Mouse (Mus musculus) lung, embryonic 16.5 days (tissue): ENCODE measurements around the gene Inpp5e. TPM values are rescaled to one million over a fixed set of nuclear protein-coding genes. Genes with fewer than 3 reads are reported as not detected.

ENCODE experiments used
- ATAC-seq: fragments of 200-750 bp; cut with Nextera tagmentation; 2 replicates; pipeline ENCODE4 v1.8.0; 2017; ENCODE audit warnings: low read depth, mild to moderate bottlenecking, moderate library complexity
- H3K27ac ChIP-seq: fragments of 300-500 bp; sonication (generic); 2 replicates; pipeline ENCODE4 v1.5.1; 2014; ENCODE audit warnings: mild to moderate bottlenecking, control low read depth, low read length
- H3K27me3 ChIP-seq: fragments of 300-500 bp; sonication (generic); 2 replicates; pipeline ENCODE4 v1.6.1; 2014; ENCODE audit warnings: low read depth, low read length, mixed read lengths; ENCODE audit not compliant: control insufficient read depth, insufficient read depth
- H3K36me3 ChIP-seq: fragments of 300-500 bp; sonication (generic); 2 replicates; pipeline ENCODE4 v1.6.1; 2014; ENCODE audit warnings: low read length; ENCODE audit not compliant: control insufficient read depth, insufficient read depth
- H3K4me1 ChIP-seq: fragments of 300-500 bp; sonication (generic); replicated peaks from 2 replicates; pipeline ENCODE4 v1.6.1; 2014; ENCODE audit warnings: low read length, mixed read lengths; ENCODE audit not compliant: control insufficient read depth, insufficient read depth
- H3K4me2 ChIP-seq: fragments of 300-500 bp; sonication (generic); 2 replicates; pipeline ENCODE4 v1.6.1; 2014; ENCODE audit warnings: low read depth, low read length, control low read depth
- H3K4me3 ChIP-seq: fragments of 300-500 bp; sonication (generic); 2 replicates; pipeline ENCODE4 v1.5.1; 2014; ENCODE audit warnings: mild to moderate bottlenecking, low read length, control low read depth
- H3K9ac ChIP-seq: fragments of 300-500 bp; sonication (generic); 2 replicates; pipeline ENCODE4 v1.6.1; 2014; ENCODE audit warnings: low read length, control low read depth
- H3K9me3 ChIP-seq: fragments of 300-500 bp; sonication (generic); 2 replicates; pipeline ENCODE4 v1.6.1; 2016; ENCODE audit warnings: low read length; ENCODE audit not compliant: control insufficient read depth
- WGBS: fragments of 180-500 bp; shearing (Covaris S2); extraction: QIAGEN DNeasy Blood & Tissue Kit; methylation state at CpG from one replicate; pipeline ENCODE4 v1.1.7; 2014; 5-methylcytosine and 5-hydroxymethylcytosine counted together
- polyA plus RNA-seq: library from polyadenylated mRNA; unstranded; fragments of >200 nt; fragmentation: Nextera tagmentation; extraction: Ambion mirVana; gene quantifications from 2 replicates; pipeline ENCODE4 v1.2.1, GENCODE M21; 2015

Inpp5e gene
- polyA plus RNA-seq, 1 experiment from 2014 or later, result 18.7 TPM

GRCm38 (mm10) chr2:26443876-26444275 is 34.9 kb upstream of the Inpp5e start:
- Histone ChIP-seq H3K9ac (peak overlapping the region; percentile 93), H3K4me2 (peak overlapping the region; percentile 59), H3K27me3 (no peaks in the 10 kb centered on the region), H3K27ac (no peak overlapping the region), H3K4me1 (peaks cover 17% of the 10 kb centered on the region), H3K4me3 (peak overlapping the region; percentile 89), H3K9me3 (no peaks in the 10 kb centered on the region), H3K36me3 (peaks cover 22% of the 10 kb centered on the region)
- ATAC-seq, result no peak
- 6% methylated on average over 3 of the region's 3 CpGs for WGBS

GRCm38 (mm10) chr2:26442843-26443242 is 33.8 kb upstream of the Inpp5e start:
- H3K4me2 ChIP-seq, result no peak overlapping the region
- no peaks in the 10 kb centered on the region for H3K27me3 ChIP-seq
- H3K9ac ChIP-seq, result no peak overlapping the region
- peaks cover 17% of the 10 kb centered on the region for H3K4me1 ChIP-seq
- no peak overlapping the region for H3K4me3 ChIP-seq
- 86% methylated on average over 1 of the region's 1 CpGs for WGBS
- peaks cover 22% of the 10 kb centered on the region for H3K36me3 ChIP-seq
- no peaks in the 10 kb centered on the region for H3K9me3 ChIP-seq
- H3K27ac ChIP-seq, result no peak overlapping the region
- ATAC-seq, result no peak

- H3K9me3 ChIP-seq, result no peaks in the 10 kb centered on the region
These were observed 32.7 kb upstream of the Inpp5e start for GRCm38 (mm10) chr2:26441688-26442087.

GRCm38 (mm10) chr2:26441261-26441660 is 32.3 kb upstream of the Inpp5e start:
- H3K4me3 ChIP-seq, result no peak overlapping the region
- peaks cover 22% of the 10 kb centered on the region for H3K36me3 ChIP-seq
- WGBS, result 97% methylated on average over 4 of the region's 4 CpGs
- H3K27me3 ChIP-seq, result no peaks in the 10 kb centered on the region
- no peak overlapping the region for H3K4me2 ChIP-seq
- H3K27ac ChIP-seq, result no peak overlapping the region
- ATAC-seq, result no peak
- no peak overlapping the region for H3K9ac ChIP-seq
- H3K4me1 ChIP-seq, result peaks cover 8% of the 10 kb centered on the region
- no peaks in the 10 kb centered on the region for H3K9me3 ChIP-seq

More at GRCm38 (mm10) chr2:26441688-26442087, 32.7 kb upstream of the Inpp5e start:
- peaks cover 22% of the 10 kb centered on the region for H3K36me3 ChIP-seq
- H3K27ac ChIP-seq, result no peak overlapping the region
- 60% methylated on average over 5 of the region's 5 CpGs for WGBS
- H3K4me3 ChIP-seq, result no peak overlapping the region
- peaks cover 13% of the 10 kb centered on the region for H3K4me1 ChIP-seq
- H3K9ac ChIP-seq, result no peak overlapping the region
- no peak for ATAC-seq
- no peaks in the 10 kb centered on the region for H3K27me3 ChIP-seq
- H3K4me2 ChIP-seq, result no peak overlapping the region

- H3K9me3 ChIP-seq, result no peaks in the 10 kb centered on the region
- no peak overlapping the region for H3K4me3 ChIP-seq
- ATAC-seq, result no peak
- H3K4me2 ChIP-seq, result no peak overlapping the region
- 90% methylated on average over 6 of the region's 6 CpGs for WGBS
- H3K4me1 ChIP-seq, result peaks cover 8% of the 10 kb centered on the region
- H3K27ac ChIP-seq, result no peak overlapping the region
- H3K27me3 ChIP-seq, result no peaks in the 10 kb centered on the region
- H3K36me3 ChIP-seq, result peaks cover 35% of the 10 kb centered on the region
- H3K9ac ChIP-seq, result no peak overlapping the region
These were observed 30.7 kb upstream of the Inpp5e start for GRCm38 (mm10) chr2:26439671-26440070.

- no peaks in the 10 kb centered on the region for H3K9me3 ChIP-seq
- WGBS, result 84% methylated on average over 7 of the region's 7 CpGs
- ATAC-seq, result no peak
These were observed 29.4 kb upstream of the Inpp5e start for GRCm38 (mm10) chr2:26438373-26438772.

GRCm38 (mm10) chr2:26437221-26437620 is 28.2 kb upstream of the Inpp5e start:
- no peaks in the 10 kb centered on the region; the same call in 1 of the 2 replicates for H3K4me1 ChIP-seq
- no peak overlapping the region for H3K4me2 ChIP-seq
- H3K4me3 ChIP-seq, result no peak overlapping the region
- no peaks in the 10 kb centered on the region for H3K27me3 ChIP-seq
- no peak for ATAC-seq
- peaks cover 41% of the 10 kb centered on the region for H3K36me3 ChIP-seq
- H3K9ac ChIP-seq, result no peak overlapping the region
- no peak overlapping the region for H3K27ac ChIP-seq
- 63% methylated on average over 4 of the region's 4 CpGs for WGBS
- no peaks in the 10 kb centered on the region for H3K9me3 ChIP-seq

More at GRCm38 (mm10) chr2:26438373-26438772, 29.4 kb upstream of the Inpp5e start:
- Histone ChIP-seq H3K36me3 (peaks cover 38% of the 10 kb centered on the region), H3K4me1 (peaks cover 3% of the 10 kb centered on the region; the same call in 1 of the 2 replicates), H3K4me3 (no peak overlapping the region), H3K4me2 (no peak overlapping the region), H3K27me3 (no peaks in the 10 kb centered on the region), H3K27ac (no peak overlapping the region), H3K9ac (no peak overlapping the region)

GRCm38 (mm10) chr2:26434791-26435572 is 26.0 kb upstream of the Inpp5e start:
- Histone ChIP-seq H3K36me3 (peaks cover 40% of the 10 kb centered on the region), H3K4me1 (no peaks in the 10 kb centered on the region), H3K9ac (no peak overlapping the region), H3K9me3 (no peaks in the 10 kb centered on the region), H3K4me3 (no peak overlapping the region), H3K27ac (no peak overlapping the region), H3K27me3 (no peaks in the 10 kb centered on the region), H3K4me2 (no peak overlapping the region)
- WGBS, result 87% methylated on average over 7 of the region's 7 CpGs
- ATAC-seq, result no peak

- no peak for ATAC-seq
- Histone ChIP-seq H3K4me1 (no peaks in the 10 kb centered on the region), H3K4me3 (no peak overlapping the region), H3K9ac (no peak overlapping the region), H3K4me2 (no peak overlapping the region), H3K36me3 (peaks cover 62% of the 10 kb centered on the region), H3K27me3 (no peaks in the 10 kb centered on the region), H3K27ac (no peak overlapping the region), H3K9me3 (no peaks in the 10 kb centered on the region)
- 95% methylated on average over 5 of the region's 5 CpGs for WGBS
These were observed 20.8 kb upstream of the Inpp5e start for GRCm38 (mm10) chr2:26429851-26430250.
